Mouse (Mus musculus): Measurements from ENCODE around the gene Rora.

Gene Rora

DNA sequence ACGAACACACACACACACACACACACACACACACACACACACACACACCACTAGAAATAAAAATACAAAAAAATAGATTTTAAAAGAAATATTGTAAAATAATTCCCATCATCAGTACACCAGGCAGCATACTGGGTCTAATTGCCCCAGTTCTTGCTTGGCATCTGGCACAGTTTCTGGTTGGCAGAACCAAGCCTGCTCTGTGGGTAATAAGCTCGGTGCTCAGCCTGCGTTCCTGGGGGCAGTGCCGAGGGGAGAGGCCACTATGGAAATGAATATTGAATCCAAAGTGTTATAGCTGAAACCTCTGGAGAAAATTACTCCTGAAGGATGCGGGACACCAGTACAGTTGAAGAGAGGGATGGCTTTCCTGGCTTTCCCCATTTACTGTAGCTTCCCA, 310.3 kb downstream of the Rora start:
- DNase-seq, result peak; percentile 35 to 40

- DNase-seq, result peak; percentile 59 to 62
Measured at GRCm38 (mm10) chr9:68966540-68966939, 313.0 kb downstream of the Rora start.

GRCm38 (mm10) chr9:68970074-68970473, 316.5 kb downstream of the Rora start:
- no peak for DNase-seq

DNA sequence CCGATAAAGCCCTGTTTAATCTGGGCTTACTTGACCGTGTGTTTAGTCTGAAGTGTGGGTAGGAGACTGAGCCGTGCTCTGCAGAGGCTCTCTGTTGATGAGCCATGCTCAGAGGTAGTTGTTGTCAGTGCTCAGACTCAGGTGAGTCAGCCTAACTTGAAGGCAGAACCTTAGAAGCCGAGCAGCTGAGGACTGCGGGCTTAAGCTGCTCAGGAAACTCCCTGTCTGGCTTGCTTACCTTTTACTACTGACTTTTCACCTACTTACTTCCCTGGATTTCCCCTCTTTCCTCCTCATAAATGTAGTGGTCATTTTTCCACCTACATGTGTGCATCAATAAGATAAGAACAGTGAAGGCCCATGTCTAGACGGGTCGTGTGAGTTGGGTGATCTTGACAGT, 318.7 kb downstream of the Rora start:
- DNase-seq, result no peak

DNA sequence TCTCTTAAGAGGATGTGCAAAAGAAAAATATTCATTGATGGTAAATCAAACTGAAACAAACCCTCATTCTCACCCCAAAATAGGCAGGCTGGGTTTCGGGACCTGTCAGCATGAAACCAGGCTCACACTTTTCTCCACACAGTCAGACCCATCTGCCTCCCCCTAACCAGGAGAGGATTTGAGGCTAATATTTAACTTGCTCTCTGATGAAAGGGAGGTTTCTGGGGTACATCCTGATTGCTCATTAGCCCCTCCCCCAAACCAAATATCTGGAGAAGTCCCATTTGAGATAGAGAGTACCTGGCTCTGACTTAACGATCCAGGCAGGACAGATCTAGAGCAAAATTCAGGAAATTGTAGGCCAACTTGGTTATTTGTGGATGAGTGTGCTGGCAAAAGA, 320.9 kb downstream of the Rora start:
- no peak for DNase-seq

GRCm38 (mm10) chr9:68976136-68976535, 322.6 kb downstream of the Rora start:
- DNase-seq, result no peak

- DNase-seq, result no peak
Measured at GRCm38 (mm10) chr9:68976851-68977250, 323.3 kb downstream of the Rora start.

GRCm38 (mm10) chr9:68978656-68979055, 325.1 kb downstream of the Rora start:
- DNase-seq, result peak; percentile 29 to 52

GRCm38 (mm10) chr9:68980041-68980440, 326.5 kb downstream of the Rora start:
- no peak for DNase-seq

- no peak for DNase-seq
Measured at GRCm38 (mm10) chr9:68985046-68985445, 331.5 kb downstream of the Rora start.

DNA sequence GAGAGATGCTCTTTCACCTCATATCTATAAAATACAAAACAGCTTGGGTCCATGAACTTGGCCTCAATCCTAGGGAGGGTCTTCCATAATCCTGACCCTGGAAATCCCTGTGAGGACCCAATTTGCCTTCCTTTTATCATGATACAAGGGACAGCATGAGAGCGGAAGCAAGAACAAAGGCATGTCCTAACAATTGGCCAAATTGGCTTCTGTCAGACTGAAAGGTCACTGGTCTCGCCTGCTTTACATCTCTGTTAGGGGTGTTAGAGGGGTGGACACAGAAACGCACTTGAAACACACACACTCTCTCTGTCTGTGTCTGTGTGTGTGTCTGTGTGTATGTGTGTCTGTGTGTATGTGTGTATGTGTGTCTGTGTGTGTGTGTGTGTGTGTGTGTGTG, 332.2 kb downstream of the Rora start:
- DNase-seq, result no peak

DNA sequence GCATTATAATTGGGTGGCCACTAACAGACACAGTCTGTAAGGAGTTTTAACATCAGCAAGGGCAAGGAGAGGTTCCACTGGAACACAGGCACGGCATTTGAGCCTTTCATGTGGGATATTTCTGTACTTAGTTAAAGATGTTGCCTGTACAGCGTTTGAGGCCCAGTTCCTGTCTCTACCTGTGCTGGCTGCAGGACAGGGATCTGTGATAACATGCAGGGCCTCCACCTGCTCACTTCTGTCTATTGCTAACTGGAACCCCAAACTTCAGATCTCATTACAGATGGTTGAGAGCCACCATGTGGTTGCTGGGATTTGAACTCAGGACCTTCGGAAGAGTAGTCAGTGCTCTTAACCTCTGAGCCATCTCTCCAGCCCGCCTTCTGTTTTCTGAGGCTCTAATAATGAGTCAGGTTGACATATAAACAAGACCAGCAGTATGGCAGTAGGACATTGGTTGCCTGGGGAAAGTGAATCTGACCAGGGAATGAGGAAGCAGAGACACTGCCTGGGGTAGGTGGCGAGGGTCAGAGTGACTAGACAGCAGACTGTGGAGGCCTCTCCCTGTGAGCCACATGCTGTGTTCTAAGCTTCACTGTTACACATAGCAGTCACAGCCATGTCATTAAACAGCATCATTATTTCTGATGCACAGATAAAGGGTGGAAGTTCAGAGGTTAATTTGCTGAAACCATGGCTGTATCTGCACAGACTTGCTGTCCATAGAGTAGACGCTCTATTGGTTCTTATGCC, 333.9 kb downstream of the Rora start:
- peak; percentile 39 to 43 for DNase-seq

- DNase-seq, result no peak
Measured at GRCm38 (mm10) chr9:68988162-68988911, 334.8 kb downstream of the Rora start.

GRCm38 (mm10) chr9:68989885-68990449, 336.4 kb downstream of the Rora start:
- no peak for DNase-seq

DNA sequence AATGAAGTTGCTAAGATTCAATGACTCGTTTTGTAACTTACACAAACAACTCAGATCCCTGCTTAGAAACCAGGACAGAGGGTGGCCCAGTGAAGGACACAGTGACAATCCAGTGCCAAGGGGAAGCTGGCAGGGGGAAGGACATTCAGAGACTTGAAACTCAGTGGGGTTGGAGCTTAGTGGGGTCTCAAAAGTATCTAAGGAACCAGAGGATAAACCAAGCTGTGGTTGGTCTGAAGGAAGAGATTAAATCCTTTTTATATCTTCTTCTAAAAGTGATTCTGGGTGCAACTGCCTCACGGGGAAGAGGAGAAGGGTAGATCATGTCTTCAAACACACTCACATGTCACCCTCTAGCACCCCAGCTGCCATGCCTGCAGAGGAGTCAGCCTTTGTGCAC, 340.3 kb downstream of the Rora start:
- no peak for DNase-seq

DNA sequence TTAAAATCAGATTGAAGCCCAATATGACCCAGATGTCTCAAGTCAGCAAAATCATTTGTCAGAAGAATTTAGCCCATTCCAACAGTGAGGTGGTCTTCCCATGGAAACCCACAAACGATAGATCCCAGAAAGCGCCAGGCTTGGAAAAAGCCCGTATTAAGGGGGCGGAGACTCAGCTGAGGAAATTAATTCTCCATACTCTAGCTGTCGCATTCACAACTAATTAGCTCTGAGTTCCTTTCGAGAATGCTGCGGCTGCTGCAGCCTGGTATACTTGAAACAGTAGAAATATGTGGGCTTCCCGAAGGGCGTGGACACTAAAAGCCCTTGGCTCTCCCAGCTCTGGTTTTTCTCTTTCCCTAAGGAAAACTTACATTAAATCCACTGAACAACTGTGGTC, 345.4 kb downstream of the Rora start:
- no peak for DNase-seq

- no peak for DNase-seq
Measured at GRCm38 (mm10) chr9:69004514-69004913, 350.9 kb downstream of the Rora start.

- DNase-seq, result no peak
Measured at GRCm38 (mm10) chr9:69006666-69007065, 353.1 kb downstream of the Rora start.

GRCm38 (mm10) chr9:69008706-69009105, 355.1 kb downstream of the Rora start:
- no peak for DNase-seq

DNA sequence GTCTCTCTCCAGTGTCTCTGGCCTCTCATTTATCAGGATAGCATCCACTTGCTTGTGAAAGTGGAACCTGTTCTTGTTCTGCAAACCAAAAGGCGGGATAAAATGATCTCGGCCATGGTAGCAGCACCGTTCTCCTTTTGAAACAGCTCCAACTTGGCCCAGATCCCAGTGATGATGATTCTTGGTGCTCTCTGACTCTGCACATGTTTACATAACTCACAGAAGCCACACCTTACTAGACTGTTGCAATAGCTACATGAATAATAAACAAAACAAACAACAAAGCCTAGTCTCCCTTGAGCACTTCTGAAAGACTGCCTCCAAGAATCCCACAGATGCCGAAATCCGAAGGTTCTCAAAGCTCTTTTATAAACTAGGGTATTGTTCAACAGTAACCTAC, 357.3 kb downstream of the Rora start:
- DNase-seq, result peak; percentile 60 to 66

- no peak for DNase-seq
Measured at GRCm38 (mm10) chr9:69013186-69013715, 359.7 kb downstream of the Rora start.

GRCm38 (mm10) chr9:69014203-69014602, 360.6 kb downstream of the Rora start:
- no peak for DNase-seq

GRCm38 (mm10) chr9:69020381-69020780, 366.8 kb downstream of the Rora start:
- no peak for DNase-seq

DNA sequence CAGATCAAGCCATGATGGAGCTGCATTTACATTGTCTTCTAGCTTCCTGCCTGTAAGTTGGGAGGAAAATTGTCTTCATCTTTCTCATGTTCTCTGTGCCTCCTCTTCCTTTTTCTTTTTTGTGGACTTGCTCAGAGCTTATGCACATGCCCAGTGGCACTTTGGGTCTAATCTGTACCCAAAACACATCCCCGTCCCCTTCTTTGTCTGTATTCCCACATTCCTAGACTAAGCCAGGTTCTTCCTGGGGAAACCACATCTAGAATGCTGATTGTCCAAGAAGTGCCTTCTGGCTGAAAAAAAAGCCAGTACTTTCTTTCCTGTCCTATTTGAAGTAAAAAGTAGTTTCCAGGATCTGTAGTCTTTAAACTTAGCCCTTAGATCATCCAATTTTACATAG, 367.9 kb downstream of the Rora start:
- DNase-seq, result no peak
